Mouse (Mus musculus): Measurements from ENCODE around the gene Pbrm1.

Gene Pbrm1

GRCm38 (mm10) chr14:31133023-31133665 lies 114.2 kb downstream of the Pbrm1 start:
- no peak for DNase-seq (ENCODE audit: low spot score)

- DNase-seq (ENCODE audit: low spot score) = no peak
These were observed 115.4 kb downstream of the Pbrm1 start for GRCm38 (mm10) chr14:31134015-31135000.

DNA sequence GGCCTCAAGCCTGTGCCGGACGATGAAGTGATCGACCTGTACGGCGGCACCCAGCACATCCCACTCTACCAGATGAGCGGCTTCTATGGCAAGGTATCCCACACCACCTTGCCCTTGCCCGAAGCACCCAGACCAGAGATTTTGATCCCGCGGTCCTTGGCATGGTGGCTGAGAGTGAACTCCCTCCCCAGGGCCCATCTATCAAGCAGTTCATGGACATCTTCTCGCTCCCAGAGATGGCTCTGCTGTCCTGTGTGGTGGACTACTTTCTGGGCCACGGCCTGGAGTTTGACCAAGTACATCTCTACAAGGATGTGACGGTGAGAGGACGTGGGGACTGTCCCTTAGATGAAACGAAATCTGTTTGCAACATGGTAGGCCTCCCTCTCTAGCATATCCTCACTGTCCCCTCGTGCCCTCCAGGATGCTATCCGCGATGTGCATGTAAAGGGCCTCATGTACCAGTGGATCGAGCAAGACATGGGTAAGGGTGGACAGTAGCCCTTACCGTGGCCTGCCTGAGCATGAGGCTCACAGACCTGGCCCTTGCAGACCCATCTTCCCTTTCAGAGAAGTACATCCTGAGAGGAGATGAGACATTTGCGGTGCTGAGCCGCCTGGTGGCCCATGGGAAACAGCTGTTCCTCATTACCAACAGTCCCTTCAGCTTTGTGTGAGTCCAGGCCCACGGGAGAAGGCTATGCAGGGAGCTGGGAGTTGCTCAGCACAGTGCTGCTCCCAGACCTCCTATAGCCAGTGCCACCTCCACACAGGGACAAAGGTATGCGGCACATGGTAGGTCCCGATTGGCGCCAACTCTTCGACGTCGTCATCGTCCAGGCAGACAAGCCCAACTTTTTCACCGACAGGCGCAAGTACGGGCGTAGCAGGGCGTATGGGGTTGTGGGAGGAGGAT lies 116.8 kb downstream of the Pbrm1 start:
- DNase-seq (ENCODE audit: low spot score) = no peak

GRCm38 (mm10) chr14:31136411-31137280 lies 117.7 kb downstream of the Pbrm1 start:
- DNase-seq (ENCODE audit: low spot score) = no peak

GRCm38 (mm10) chr14:31137281-31137595 lies 118.3 kb downstream of the Pbrm1 start:
- DNase-seq (ENCODE audit: low spot score) = no peak

GRCm38 (mm10) chr14:31137791-31138190 lies 118.9 kb downstream of the Pbrm1 start:
- DNase-seq (ENCODE audit: low spot score) = no peak

DNA sequence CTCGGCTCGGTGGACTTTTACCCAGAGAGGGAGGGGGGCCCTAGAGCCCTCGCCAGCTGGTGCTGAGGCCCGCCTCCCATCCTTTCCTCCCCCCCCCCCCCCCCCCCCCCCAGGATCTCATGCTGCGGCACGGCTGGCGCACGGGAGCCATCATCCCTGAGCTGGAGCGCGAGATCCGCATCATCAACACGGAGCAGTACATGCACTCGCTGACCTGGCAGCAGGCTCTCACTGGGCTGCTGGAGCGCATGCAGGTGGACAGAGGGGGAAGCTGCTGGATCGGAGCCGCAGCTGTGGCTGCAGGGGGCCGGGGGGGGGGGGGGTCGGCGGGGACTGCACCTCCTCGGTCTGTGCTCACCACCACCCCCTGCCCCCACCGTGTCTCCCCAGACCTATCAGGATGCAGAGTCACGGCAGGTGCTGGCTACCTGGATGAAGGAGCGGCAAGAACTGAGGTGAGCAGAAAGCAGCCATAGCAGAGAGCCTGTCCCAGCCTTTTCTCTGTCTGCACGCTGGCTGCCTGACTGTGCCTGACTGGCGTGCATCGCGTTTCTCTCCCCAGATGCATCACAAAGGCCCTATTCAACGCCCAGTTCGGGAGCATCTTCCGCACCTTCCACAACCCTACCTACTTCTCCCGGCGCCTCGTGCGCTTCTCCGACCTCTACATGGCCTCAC lies 119.4 kb downstream of the Pbrm1 start:
- DNase-seq (ENCODE audit: low spot score) = no peak

- no peak for DNase-seq (ENCODE audit: low spot score)
These were observed 120.0 kb downstream of the Pbrm1 start for GRCm38 (mm10) chr14:31138897-31139429.

DNA sequence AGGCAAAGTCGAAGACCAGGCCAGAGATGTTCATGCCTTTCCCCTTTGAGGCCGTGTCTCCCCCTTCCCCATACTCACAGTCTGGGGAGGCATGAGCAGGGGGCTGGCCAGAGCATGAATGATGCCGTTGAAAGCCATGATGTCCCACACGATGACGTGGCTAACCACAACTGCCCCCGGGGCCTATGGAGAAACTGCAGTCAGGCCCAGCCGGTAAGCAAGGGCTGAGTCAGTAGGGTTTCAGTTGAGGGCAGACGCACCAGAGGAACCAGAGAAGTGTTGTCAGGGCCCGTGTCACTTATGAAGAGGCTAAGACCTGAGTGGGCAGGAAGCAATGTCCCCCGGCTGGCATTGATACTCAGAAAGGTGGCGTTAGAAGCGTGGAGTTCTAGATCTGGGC lies 120.7 kb downstream of the Pbrm1 start:
- no peak for DNase-seq (ENCODE audit: low spot score)

GRCm38 (mm10) chr14:31140141-31140540 lies 121.2 kb downstream of the Pbrm1 start:
- no peak for DNase-seq (ENCODE audit: low spot score)

GRCm38 (mm10) chr14:31141011-31141410 lies 122.1 kb downstream of the Pbrm1 start:
- no peak for DNase-seq (ENCODE audit: low spot score)

GRCm38 (mm10) chr14:31145694-31146093 lies 126.8 kb downstream of the Pbrm1 start:
- DNase-seq (ENCODE audit: low spot score) = no peak

DNA sequence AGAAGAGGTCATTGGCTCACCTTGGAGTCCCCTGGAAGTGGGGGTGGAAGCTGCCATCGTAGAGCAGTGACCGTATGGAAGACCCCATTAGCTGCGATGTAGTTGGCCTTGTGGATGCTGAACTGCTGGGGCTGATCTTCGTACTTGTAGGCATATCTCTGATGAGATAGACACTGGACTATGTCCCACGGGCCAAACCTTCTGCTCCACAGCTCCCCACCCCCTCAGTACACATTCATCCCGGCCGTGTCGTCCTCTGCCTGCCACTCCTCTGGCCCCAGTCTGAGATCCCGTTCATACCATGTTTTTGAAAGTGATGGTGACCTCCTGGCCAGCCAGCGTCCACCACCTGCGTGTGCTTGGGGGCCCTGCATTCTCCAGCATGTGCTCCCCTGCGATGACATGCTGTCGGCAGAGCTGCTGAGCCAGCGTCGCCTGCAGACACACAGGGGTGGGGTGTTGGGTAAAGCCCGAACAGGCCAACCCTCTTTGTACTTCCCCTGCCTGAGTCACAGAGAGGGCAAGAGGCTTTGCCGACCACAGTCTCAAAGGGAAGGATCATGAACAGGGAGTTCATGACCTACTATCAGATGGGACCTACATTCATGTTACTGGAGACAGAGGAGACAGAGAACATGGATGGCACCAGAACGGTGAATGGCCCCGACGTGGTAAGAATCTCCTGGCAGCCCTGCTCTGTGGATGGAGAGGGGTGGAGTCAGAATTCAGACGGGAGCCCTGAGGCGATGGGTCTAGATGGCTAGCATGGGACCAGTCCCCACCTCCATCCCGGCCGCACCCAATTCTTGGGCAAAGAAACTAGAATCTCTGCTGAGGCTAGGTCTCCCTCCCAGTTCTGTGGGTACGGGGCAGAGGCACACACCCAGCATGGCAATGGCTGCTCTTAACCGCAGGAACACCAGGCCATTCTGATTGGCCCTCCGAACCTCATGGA lies 141.5 kb downstream of the Pbrm1 start:
- no peak for DNase-seq (ENCODE audit: low spot score)

DNA sequence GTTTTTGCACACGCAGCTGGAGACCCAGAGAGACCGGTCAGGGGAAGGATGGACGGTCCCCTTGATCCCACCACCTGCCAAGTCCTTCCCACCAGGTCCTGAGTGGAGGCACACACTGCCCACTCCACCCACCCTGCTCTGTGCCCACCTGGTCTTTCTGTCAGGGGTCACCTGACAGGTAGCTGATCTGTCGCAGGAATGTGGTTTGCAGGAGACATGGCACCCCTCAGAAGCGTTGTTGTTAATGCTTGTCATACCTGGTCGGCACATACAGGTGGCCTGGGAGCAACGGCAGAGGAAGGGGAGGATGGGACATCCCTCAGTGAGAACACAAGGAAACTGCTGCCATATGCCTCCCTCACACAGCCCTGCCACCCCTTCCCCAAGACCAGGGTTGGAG lies 142.3 kb downstream of the Pbrm1 start:
- no peak for DNase-seq (ENCODE audit: low spot score)

GRCm38 (mm10) chr14:31161638-31162037 lies 142.7 kb downstream of the Pbrm1 start:
- DNase-seq (ENCODE audit: low spot score) = no peak

GRCm38 (mm10) chr14:31164067-31164466 lies 145.1 kb downstream of the Pbrm1 start:
- no peak for DNase-seq (ENCODE audit: low spot score)

- no peak for DNase-seq (ENCODE audit: low spot score)
These were observed 146.1 kb downstream of the Pbrm1 start for GRCm38 (mm10) chr14:31165010-31165409.

- DNase-seq (ENCODE audit: low spot score) = no peak
These were observed 146.5 kb downstream of the Pbrm1 start for GRCm38 (mm10) chr14:31165458-31165857.

DNA sequence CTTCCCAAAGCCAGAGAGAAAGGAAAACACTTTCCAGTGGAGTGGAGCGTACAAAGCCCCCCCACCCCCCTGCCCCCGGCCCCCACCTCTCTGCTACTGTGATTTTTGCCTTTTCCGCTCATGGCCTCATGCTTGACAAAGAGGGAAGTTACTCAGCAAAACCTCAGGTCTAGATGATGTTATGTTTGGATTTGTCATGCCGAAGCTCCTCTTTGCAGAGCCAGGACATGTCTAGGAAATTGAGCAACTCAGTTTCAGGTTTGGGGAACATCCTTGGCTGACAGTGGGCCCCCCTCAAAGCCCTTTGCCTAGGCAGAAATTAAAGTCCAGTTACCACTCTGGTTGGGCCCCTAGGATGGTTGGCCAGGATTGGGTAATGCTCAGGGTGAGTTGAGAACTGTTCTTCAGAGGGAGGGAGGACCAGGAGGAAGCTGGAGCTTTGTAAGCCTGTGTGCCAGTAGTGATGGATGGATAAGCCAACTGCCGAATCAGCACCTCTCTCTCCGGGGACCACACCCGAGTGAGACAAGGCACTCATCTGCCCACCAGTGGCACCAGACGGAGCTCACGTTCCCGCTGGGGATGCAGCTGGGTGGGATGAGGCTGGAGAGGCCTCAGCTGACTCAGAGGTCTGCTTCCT lies 147.2 kb downstream of the Pbrm1 start:
- DNase-seq (ENCODE audit: low spot score) = no peak
